Mouse (Mus musculus): Measurements from ENCODE around the gene Sptbn2.

Sptbn2 gene

DNA sequence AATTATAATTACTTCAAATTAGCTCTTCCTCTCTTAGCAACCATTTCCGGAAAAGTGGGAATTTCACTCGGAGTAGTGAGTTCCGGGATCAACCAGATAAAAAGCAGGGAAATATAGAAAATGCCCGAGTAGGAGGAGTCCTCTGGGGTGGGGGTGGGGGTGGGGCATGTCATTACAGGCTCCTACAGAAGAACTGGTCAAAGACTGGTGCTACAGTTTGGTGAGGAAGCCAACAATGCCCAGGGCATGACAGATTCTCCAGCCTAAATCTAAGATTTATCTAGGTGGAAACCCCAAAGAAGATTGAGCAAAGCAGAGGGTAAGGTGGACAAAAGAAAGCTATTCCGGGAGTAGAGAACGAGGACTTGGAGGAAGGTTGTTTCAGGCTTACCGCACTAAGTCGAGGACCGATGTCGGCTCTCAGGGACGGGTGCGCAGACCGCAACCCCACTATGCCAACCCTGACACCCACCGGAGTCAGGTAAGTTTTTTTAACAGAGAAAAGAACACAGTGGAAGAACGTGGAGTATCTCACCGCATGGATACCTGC, 82.4 kb downstream of the Sptbn2 start:
- no peak for DNase-seq

DNA sequence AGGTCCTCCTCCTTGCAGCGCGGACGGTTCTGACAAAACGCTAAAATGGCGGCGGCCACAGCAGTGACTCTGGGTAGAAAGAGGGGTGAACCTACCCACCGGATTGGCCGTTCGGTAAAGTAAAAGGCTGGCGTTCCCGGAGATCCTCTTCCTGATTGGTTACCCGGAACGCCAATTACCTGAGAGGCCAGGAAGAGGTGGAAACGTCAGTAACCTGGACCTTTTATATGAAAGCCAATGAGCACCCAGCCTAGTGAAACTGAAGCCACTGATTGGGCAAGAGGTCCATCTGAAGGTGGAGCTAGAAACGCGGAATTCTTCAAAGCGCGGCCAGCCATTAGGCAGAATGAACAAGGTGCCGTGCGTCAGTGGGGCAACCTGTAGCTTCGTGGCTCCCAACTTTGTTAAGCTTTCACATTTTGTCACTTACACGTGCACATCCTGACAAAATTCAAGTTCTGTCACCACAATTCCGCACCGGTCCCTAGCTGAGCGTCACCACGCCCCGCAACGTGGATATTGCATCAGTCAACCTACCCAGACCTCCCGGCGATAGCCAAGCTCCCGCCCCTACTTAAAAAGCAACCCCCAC, 83.0 kb downstream of the Sptbn2 start, which contains the start of gene Rbm4:
TSS of gene Rbm4 (minus strand) at position 71 of the 592 bp plus-strand sequence.
- peak; percentile 99 for DNase-seq

DNA sequence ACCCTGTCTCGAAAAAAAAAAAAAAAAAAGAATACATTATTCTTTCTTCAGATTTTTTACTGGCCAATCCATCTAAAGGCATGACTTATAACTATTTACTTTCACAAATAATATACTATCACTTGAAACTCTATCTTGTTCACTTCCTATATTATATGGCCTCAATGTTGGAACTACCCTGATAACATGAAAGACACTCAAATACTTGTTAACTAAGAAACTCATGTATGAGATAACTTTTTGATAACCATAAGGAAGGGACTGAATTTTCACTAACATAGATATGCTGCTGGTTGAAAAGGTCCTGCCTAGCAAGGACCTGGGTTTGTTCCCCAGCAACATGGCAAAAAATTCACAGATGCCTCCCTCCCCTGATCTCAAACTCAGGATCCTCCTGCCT, 85.0 kb downstream of the Sptbn2 start:
- DNase-seq = no peak

DNA sequence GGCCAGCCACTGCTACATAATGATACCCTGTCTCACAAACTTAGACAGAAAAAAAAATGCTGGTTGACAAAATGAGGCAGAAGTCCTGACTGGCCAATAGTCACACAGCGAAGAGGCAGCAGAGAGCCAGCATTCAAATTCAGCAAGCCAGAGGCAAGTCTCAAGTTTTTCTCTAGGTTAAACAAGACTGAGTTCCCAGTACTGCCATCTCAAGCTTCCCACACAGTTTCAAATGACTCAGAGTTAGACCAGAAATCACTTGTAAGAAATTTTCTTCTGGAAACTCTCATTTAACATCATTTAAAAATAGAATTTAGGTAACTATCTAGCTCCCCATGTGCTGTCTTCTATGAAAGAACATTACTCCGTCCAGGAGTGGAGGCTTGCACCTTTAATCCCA, 86.9 kb downstream of the Sptbn2 start:
- no peak for DNase-seq

DNA sequence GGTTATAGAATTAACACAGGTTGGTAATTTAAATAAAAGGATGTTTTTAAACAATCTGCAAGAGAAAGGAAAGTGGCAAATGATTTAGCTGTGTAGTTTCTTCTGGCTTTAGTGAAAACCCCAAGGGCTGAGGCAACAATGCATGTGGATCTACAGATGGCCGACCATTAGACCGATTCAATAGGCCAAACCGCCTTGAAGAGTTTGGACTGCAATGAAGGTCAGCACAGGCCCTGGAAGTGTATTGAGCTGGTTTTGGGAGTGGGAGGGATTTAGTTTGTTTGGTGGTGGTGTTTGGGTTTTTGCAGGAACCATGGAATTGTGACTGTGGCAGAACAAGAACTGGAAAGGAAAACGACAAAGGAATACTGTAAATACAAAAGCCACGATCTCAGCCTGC, 88.1 kb downstream of the Sptbn2 start:
- DNase-seq = no peak

Data from kidney, adult 11 months (tissue).